Mouse (Mus musculus) cerebellum, postnatal 25 days (tissue): ENCODE results near the gene Pifo.
"Not testable (repeated sequence)": the region's sequence is repeated elsewhere in the genome, so short reads cannot be mapped to it uniquely, and the experiment has no call there.

Source experiments
- DNase-seq, 2 experiments: peaks; one replicate each; pipeline ENCODE4 v3.0.0; 2021; ENCODE audit warnings: mixed read lengths in 2 of 2

Gene Pifo

GRCm38 (mm10) chr3:106014546-106014945 lies at the start of gene Pifo:
Gene Pifo, minus strand, starts transcription at chr3:106014646.
- DNase-seq, result no peak

GRCm38 (mm10) chr3:106057966-106058365 lies 43.5 kb upstream of the Pifo start:
- DNase-seq, result peak in 1 of 2 experiments; percentile 17

DNA sequence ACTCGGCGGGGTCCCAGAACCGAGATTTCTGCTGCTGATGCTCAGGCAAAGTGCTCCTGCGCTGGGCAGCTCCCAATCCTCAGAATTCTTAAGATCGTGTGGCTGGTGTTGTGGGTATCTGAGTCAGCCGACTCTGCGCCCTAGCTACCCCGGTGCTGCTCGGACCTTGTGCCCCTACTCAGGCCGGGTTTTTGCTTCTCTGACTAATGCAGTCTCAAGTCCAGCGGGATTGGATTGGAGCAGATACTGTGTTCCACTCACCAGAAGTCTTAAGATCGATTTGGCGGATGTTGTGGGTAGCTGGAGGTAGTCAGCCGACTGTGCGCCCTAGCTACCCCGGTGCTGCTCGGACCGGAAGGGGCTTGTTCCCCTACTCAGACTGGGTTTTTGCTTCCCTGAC lies 37.5 kb upstream of the Pifo start:
- no peak for DNase-seq

GRCm38 (mm10) chr3:106040306-106040705 lies 25.9 kb upstream of the Pifo start:
- DNase-seq, result no peak

DNA sequence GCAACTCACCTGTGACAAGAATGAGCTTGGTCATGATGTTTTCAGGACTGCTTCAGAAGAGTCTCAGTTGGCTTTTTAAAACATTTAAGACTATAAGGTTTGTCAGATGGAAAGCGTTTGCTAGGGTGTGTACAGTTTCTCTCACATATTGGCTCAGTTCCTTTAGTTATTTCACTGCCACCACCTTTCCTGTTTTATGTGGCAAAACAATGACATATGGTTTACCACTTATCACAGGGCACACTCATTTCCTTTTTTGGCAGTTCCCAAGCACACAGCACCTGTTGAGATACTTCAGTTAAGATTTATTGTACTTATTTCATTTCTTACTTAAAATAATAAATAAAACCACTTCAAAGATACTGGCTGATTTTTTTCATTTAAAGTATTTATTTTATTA lies 18.3 kb upstream of the Pifo start, which contains the start of gene Chil5:
Gene Chil5 (minus strand): TSS at position 34 of the 400 bp plus-strand sequence.
- DNase-seq, result peak in 1 of 2 experiments; percentile 24

- DNase-seq, result no peak
These were observed 9.7 kb upstream of the Pifo start for GRCm38 (mm10) chr3:106024135-106024534.

DNA sequence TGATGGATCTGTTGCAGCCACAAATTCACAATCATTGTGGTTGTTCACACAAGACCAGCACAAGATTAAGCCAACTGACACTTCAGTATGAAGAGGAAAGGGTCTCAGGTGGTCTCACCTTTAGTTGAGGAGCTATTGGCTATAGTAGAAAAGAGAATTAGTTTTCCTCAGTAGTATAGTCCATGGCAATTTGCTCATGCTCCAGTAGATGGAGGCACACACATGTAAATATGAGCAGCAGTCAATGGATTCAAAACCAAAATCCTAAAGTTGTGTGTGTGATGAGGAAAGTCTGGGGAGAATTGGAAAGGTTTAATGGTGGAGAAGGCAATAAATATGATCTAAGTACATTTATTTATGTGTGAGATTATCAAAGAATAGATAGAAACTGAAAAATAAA lies 7.4 kb upstream of the Pifo start:
- DNase-seq, result peak in 1 of 2 experiments; percentile 40

- DNase-seq, result not testable (repeated sequence)
These were observed 11.1 kb downstream of the Pifo start for GRCm38 (mm10) chr3:106003360-106003759.

- DNase-seq, result peak; percentile 12 to 28
These were observed 12.8 kb downstream of the Pifo start for GRCm38 (mm10) chr3:106001416-106002370.

DNA sequence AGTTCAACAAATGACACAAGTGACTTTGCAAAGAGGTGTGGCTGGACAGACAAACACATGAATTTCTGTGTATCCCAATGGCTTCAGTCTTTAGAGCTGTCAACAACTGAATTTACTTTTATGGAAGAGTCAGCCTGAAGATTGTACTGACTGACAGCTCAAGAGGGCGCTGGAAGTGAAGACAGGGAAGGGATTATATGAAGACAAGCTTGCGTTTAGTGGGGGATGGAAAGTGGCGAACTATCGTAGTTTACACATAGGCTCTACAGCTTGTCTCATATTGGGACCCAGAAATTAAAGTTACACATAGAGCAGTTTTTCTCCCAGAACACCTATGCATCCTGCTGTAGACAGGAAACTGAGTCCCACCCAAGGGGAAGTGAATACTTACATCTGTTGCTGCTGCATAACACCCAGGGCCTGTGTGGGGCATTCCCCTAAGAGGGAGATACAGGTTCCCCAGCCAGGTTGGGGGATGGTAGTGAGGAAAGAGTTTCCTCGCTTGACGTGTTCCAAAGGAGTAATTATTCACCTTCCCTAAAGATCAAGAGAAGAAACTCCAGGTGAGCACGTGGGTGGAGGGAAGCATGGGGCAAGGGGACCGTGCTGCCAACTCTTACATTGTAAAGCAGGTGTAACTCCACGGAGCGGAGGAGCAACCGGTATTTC lies 13.6 kb downstream of the Pifo start:
- no peak for DNase-seq

DNA sequence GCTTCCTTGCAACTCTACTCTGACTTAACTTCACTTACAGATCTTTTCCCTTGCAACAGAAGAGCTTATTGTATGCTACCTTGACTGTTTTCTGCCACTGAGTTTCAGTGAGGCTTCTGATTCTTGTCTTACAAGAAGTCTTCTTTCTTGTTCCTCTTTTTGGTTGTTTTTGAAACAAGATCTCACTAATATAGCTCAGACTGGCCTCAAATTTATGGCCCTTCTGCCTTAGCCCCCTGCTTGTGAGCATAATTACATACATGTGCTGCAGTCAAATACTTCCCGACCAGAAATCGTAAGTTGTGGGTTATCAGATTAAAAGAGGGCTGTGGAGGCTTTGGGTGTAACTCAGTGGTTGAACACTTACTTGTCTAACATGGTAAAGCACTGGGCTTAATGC lies 19.7 kb downstream of the Pifo start:
- DNase-seq, result no peak

GRCm38 (mm10) chr3:105991653-105992283 lies 22.7 kb downstream of the Pifo start:
- DNase-seq, result peak; percentile 30 to 65

- DNase-seq, result not testable (repeated sequence)
These were observed 24.8 kb downstream of the Pifo start for GRCm38 (mm10) chr3:105989611-105990010.

- no peak for DNase-seq
These were observed 40.3 kb downstream of the Pifo start for GRCm38 (mm10) chr3:105974174-105974573.

- DNase-seq, result no peak
These were observed 41.0 kb downstream of the Pifo start, which contains the start of gene Ovgp1 for GRCm38 (mm10) chr3:105973411-105973810. Gene Ovgp1, plus strand, starts transcription at chr3:105973711.

DNA sequence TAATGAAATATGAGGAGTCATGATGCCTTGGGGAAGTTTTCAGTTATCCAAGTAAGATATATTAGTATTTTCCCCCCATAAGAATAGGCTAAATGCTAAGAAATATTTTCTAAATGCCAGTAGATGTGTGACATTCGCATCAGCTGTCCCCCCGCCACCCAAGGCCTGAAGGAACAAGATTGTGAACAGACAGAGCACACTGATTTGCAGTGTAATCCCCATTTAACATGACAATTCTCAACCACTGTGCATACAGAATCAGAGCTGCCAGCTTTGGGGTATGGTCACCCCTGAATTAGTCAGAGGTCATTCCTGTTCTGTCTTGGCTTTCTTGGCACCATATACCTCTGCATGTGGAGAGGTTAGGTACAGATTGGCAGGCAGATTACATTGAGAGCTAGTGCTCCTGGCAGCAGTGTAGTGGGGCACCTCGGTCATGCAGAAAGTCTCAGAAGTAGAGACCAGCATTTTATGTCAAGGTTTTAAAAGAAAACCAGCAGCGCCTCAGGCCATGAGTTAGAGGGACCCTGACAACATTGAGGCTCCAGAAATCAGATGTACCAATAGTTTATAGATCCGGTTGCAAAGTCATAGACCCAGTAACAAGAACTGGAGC lies 42.5 kb downstream of the Pifo start:
- no peak for DNase-seq

- DNase-seq, result no peak
These were observed 53.7 kb downstream of the Pifo start for GRCm38 (mm10) chr3:105960700-105961099.

GRCm38 (mm10) chr3:105959999-105960398 lies 54.4 kb downstream of the Pifo start, which contains the start of gene Atp5f1:
Gene Atp5f1, minus strand, starts transcription at chr3:105960099.
- DNase-seq, result no peak

DNA sequence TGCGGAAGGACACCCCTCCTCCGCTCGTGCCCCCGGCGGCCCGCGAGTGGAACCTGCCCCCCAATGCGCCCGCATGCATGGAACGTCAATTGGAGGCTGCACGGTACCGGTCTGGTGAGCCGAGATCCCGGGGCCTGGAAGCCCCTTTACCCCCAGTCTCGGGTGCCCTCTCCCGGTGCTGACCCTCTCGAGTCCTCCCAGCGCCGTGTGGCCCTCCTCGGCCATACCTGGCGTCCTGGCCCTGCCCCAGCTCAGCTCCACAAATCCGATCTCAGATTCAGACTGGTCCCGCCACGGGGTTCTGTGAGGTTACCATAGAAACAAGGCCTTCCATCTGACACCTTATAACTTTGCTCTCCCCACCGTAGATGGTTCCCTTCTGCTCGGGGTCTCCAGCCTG lies 54.9 kb downstream of the Pifo start:
- no peak for DNase-seq

GRCm38 (mm10) chr3:105958974-105959580 lies 55.4 kb downstream of the Pifo start, which contains the start of gene Wdr77:
Gene Wdr77, plus strand, starts transcription at chr3:105959369.
- DNase-seq, result peak; percentile 97

- no peak for DNase-seq
These were observed 56.2 kb downstream of the Pifo start for GRCm38 (mm10) chr3:105958204-105958603.

GRCm38 (mm10) chr3:105957235-105957634 lies 57.2 kb downstream of the Pifo start:
- no peak for DNase-seq
